Mouse (Mus musculus) left cerebral cortex, adult 2 months (tissue): ENCODE measurements around the gene Myh14. TPM values are rescaled to one million over a fixed set of nuclear protein-coding genes. Genes with fewer than 3 reads are reported as not detected.

Source experiments
- DNase-seq, 2 experiments: peaks; one replicate each; pipeline ENCODE4 v3.0.0; 2021 to 2022; ENCODE audit warnings: low spot score in 2 of 2, mixed read lengths in 1 of 2; ENCODE audit errors: extremely low spot score in 1 of 2
- H3K27ac ChIP-seq: fragments of 200-600 bp; 2 replicates; pipeline ENCODE4 v1.8.1; 2022
- H3K4me3 ChIP-seq: fragments of 200-600 bp; 2 replicates; pipeline ENCODE4 v1.8.1; 2022
- CTCF ChIP-seq: fragments of 200-600 bp; IDR thresholded peaks from 2 replicates; pipeline ENCODE4 v1.8.1; 2022; ENCODE audit warnings: antibody characterized with exemption, mild to moderate bottlenecking, moderate library complexity
- intact Hi-C: fragments of 180-260 bp; cut with DNase I; formaldehyde crosslinking; loops from one replicate; pipeline ENCODE4 v1.15.1; 2025
- total RNA-seq, 2 experiments: library from RNA; stranded (reverse); gene quantifications; 2 replicates each; pipeline ENCODE4 v1.2.3; 2021

Myh14 gene
- total RNA-seq, 2 experiments from 2014 or later = 21.1 to 21.4 TPM

- Histone ChIP-seq H3K27ac (no peak overlapping the region), H3K4me3 (no peak overlapping the region)
- TF ChIP-seq CTCF = no peak
- no peak for DNase-seq
- intact Hi-C loops = loop anchor here (5.0 kb wide), 1 partner anchor 83 kb away; no protein-coding TSS in a partner anchor
Measured at GRCm38 (mm10) chr7:44564486-44564885, 106.2 kb downstream of the Myh14 start.

GRCm38 (mm10) chr7:44563284-44563683 is 107.4 kb downstream of the Myh14 start:
- intact Hi-C loops = loop anchor here (5.0 kb wide), 1 partner anchor 84 kb away; no protein-coding TSS in a partner anchor

GRCm38 (mm10) chr7:44560435-44561400 is 109.9 kb downstream of the Myh14 start:
- Histone ChIP-seq H3K27ac (no peak overlapping the region), H3K4me3 (no peak overlapping the region)
- intact Hi-C loops = loop anchor here (2.0 to 5.0 kb wide), 4 partner anchors 40 to 298 kb away; no protein-coding TSS in a partner anchor
- TF ChIP-seq CTCF = peak; percentile 80
- DNase-seq = peak; percentile 76 to 79

More at GRCm38 (mm10) chr7:44563284-44563683, 107.4 kb downstream of the Myh14 start:
- DNase-seq = no peak
- Histone ChIP-seq H3K27ac (no peak overlapping the region), H3K4me3 (no peak overlapping the region)
- TF ChIP-seq CTCF = no peak

- TF ChIP-seq CTCF = no peak
- intact Hi-C loops = no loop called here
- no peak for DNase-seq
- no peak overlapping the region for H3K4me3 ChIP-seq
- H3K27ac ChIP-seq = no peak overlapping the region
Measured at GRCm38 (mm10) chr7:44557629-44558028, 113.0 kb downstream of the Myh14 start.

Other genes with a start within 250 kb of the Myh14 start
- 100 to 1,000 TPM; 278 to 294 TPM for gene Lrrc4b, start 241.8 kb downstream of the Myh14 start, total RNA-seq
- gene Aspdh, start 205.5 kb downstream of the Myh14 start, total RNA-seq = 10 to 100 TPM in 1 of 2 experiments, 1 to 10 TPM in 1; 9.8 to 10.0 TPM
- gene Josd2, start 202.9 kb downstream of the Myh14 start, total RNA-seq = 10 to 100 TPM; 72.3 to 86.6 TPM
- gene Emc10, start 174.3 kb downstream of the Myh14 start, total RNA-seq = 100 to 1,000 TPM; 192 to 201 TPM
- gene Fam71e1, start 174.3 kb downstream of the Myh14 start, total RNA-seq = 10 to 100 TPM; 15.5 to 21.0 TPM
- gene Mybpc2, start 146.2 kb downstream of the Myh14 start, total RNA-seq = under 1 TPM in 1 of 2 experiments, not detected in 1; 0.29 TPM
- under 1 TPM in 1 of 2 experiments, not detected in 1; 0.20 TPM for gene Spib, start 138.8 kb downstream of the Myh14 start, total RNA-seq
- 1 to 10 TPM; 8.8 to 9.4 TPM for gene Pold1, start 122.0 kb downstream of the Myh14 start, total RNA-seq
- gene Nr1h2, start 116.9 kb downstream of the Myh14 start, total RNA-seq = 10 to 100 TPM; 78.4 to 82.5 TPM
- under 1 TPM in 1 of 2 experiments, not detected in 1; 0.29 TPM for gene Napsa, start 98.5 kb downstream of the Myh14 start, total RNA-seq
- gene Kcnc3, start 80.2 kb downstream of the Myh14 start, total RNA-seq = 100 to 1,000 TPM; 114 to 122 TPM
- not detected for gene Izumo2, start 37.9 kb upstream of the Myh14 start, total RNA-seq
- 10 to 100 TPM; 27.0 to 30.6 TPM for gene Vrk3, start 77.6 kb upstream of the Myh14 start, total RNA-seq
- under 1 TPM; 0.18 to 0.44 TPM for gene Zfp473, start 80.2 kb upstream of the Myh14 start, total RNA-seq
- gene Nup62, start 145.2 kb upstream of the Myh14 start, total RNA-seq = 10 to 100 TPM; 31.9 to 32.2 TPM
- gene Il4i1, start 145.5 kb upstream of the Myh14 start, total RNA-seq = 1 to 10 TPM; 1.8 to 2.0 TPM
- 10 to 100 TPM; 23.1 to 23.4 TPM for gene Atf5, start 145.8 kb upstream of the Myh14 start, total RNA-seq
- 10 to 100 TPM; 69.7 to 77.0 TPM for gene Akt1s1, start 178.1 kb upstream of the Myh14 start, total RNA-seq
- gene Tbc1d17, start 178.2 kb upstream of the Myh14 start, total RNA-seq = 10 to 100 TPM; 64.4 to 67.5 TPM
- gene Pnkp, start 186.3 kb upstream of the Myh14 start, total RNA-seq = 10 to 100 TPM; 27.4 to 31.2 TPM
- gene Ptov1, start 198.9 kb upstream of the Myh14 start, total RNA-seq = 100 to 1,000 TPM; 273 to 290 TPM
- 10 to 100 TPM; 96.1 to 98.5 TPM for gene Med25, start 221.9 kb upstream of the Myh14 start, total RNA-seq
- gene Fuz, start 225.2 kb upstream of the Myh14 start, total RNA-seq = 10 to 100 TPM; 23.4 to 24.1 TPM